Mouse (Mus musculus) brain, embryonic 14.5 days (tissue): Measurements from ENCODE around the gene AL607142.1.

Experiments
- CTCF ChIP-seq: fragments of 200-500 bp; IDR thresholded peaks from 2 replicates; pipeline ENCODE4 v1.5.1; 2012; ENCODE audit warnings: inconsistent platforms, mild to moderate bottlenecking, moderate library complexity, borderline replicate concordance; ENCODE audit not compliant: insufficient read depth, insufficient read length; ENCODE audit errors: extremely low read depth
- POLR2A ChIP-seq: fragments of 200-500 bp; IDR thresholded peaks from 2 replicates; pipeline ENCODE4 v1.6.1; 2012; ENCODE audit warnings: mild to moderate bottlenecking, inconsistent platforms, borderline replicate concordance; ENCODE audit not compliant: poor library complexity, insufficient read depth, insufficient read length, severe bottlenecking; ENCODE audit errors: extremely low read depth

DNA sequence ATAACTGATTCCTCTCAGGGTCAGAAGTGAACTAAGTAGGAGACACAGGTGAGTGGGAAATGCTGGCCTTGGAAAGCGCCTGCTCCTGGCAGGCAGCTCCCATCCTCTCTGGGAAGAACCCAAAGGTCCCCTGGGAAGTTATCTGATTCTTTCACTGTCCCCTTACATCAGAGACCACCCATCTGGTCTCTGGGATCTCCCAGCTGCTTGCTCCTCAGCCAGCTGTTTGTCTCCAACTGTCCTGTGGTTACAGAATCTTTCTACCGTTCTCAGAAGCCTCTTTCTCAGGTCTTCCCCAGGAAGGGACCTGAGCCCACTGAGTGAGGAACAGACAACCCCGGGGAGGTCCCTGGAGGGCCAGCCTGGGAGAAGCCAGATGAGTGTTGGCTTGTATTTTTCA, 42.4 kb upstream of the AL607142.1 start:
- TF ChIP-seq CTCF (no peak), POLR2A (no peak)
